Mouse (Mus musculus) CH12.LX (cell line): ENCODE measurements around the gene Apmap. TPM values are rescaled to one million over a fixed set of nuclear protein-coding genes. Genes with fewer than 3 reads are reported as not detected.

ENCODE experiments used
- DNase-seq: peaks from one replicate; pipeline ENCODE4 v3.0.0-alpha.2; 2013; ENCODE audit errors: extremely low read depth
- H3K27ac ChIP-seq: 2 replicates; pipeline ENCODE4 v1.5.1; 2012; ENCODE audit warnings: low read depth, mild to moderate bottlenecking, control low read depth, moderate library complexity; ENCODE audit not compliant: insufficient read depth
- H3K27me3 ChIP-seq: replicated peaks from 2 replicates; pipeline ENCODE3; 2012; ENCODE audit warnings: inconsistent platforms
- H3K36me3 ChIP-seq, 2 experiments: replicated peaks in 1 of 2; 2 replicates each; pipeline versions ENCODE3 to v1.6.1; 2012; ENCODE audit warnings: inconsistent platforms in 1 of 2, low read length in 1 of 2, mild to moderate bottlenecking in 1 of 2, mixed read lengths in 1 of 2, moderate library complexity in 1 of 2; ENCODE audit not compliant: control insufficient read depth in 1 of 2, insufficient read depth in 1 of 2
- H3K4me1 ChIP-seq, 2 experiments: 2 replicates each; pipeline ENCODE4 v1.6.1; 2012; ENCODE audit warnings: inconsistent platforms in 1 of 2, moderate library complexity in 1 of 2; ENCODE audit not compliant: insufficient read depth in 2 of 2, control insufficient read depth in 1 of 2
- H3K4me2 ChIP-seq: 2 replicates; pipeline ENCODE4 v1.6.1; 2012; ENCODE audit warnings: low read depth, mild to moderate bottlenecking, control low read depth; ENCODE audit not compliant: poor library complexity, insufficient read depth, severe bottlenecking
- H3K4me3 ChIP-seq, 3 experiments: fragments of 150-350 bp in 1 of 3; sonication (generic) in 1 of 3; replicated peaks in 1 of 3; 2 replicates each; pipeline versions ENCODE3 to v1.5.1; 2011 to 2012; ENCODE audit warnings: low read depth in 2 of 3, low read length in 2 of 3, mild to moderate bottlenecking in 2 of 3, moderate library complexity in 2 of 3, control low read depth in 1 of 3, improper control_type of control experiment in 1 of 3, inconsistent platforms in 1 of 3, mixed read lengths in 1 of 3; ENCODE audit not compliant: poor library complexity in 1 of 3
- H3K79me2 ChIP-seq: replicated peaks from 2 replicates; pipeline ENCODE4 v1.6.1; 2012; ENCODE audit warnings: mild to moderate bottlenecking, moderate library complexity; ENCODE audit not compliant: control insufficient read depth, poor library complexity, insufficient read depth, severe bottlenecking; ENCODE audit errors: extremely low read depth
- H3K9ac ChIP-seq: 2 replicates; pipeline ENCODE4 v1.6.1; 2012; ENCODE audit warnings: low read depth, mild to moderate bottlenecking, control low read depth, moderate library complexity; ENCODE audit not compliant: insufficient read depth
- H3K9me3 ChIP-seq: replicated peaks from 2 replicates; pipeline ENCODE3; 2012; ENCODE audit warnings: low read length, inconsistent platforms, mixed read lengths
- BHLHE40 ChIP-seq: IDR thresholded peaks from 2 replicates; pipeline ENCODE4 v1.6.1; 2011; ENCODE audit warnings: mild to moderate bottlenecking, low read depth, low read length, improper control_type of control experiment
- CHD1 ChIP-seq: IDR thresholded peaks from 2 replicates; pipeline ENCODE4 v1.6.1; 2012; ENCODE audit warnings: low read depth, low read length, improper control_type of control experiment, inconsistent platforms
- CHD2 ChIP-seq: IDR thresholded peaks from 2 replicates; pipeline ENCODE4 v1.6.1; 2011; ENCODE audit warnings: low read length, improper control_type of control experiment
- CTCF ChIP-seq, 2 experiments: IDR thresholded peaks in 1 of 2; conservative IDR thresholded peaks in 1 of 2; 2 replicates each; pipeline ENCODE4 v1.5.1; 2011 to 2012; ENCODE audit warnings: low read depth in 2 of 2, low read length in 2 of 2, improper control_type of control experiment in 1 of 2, inconsistent platforms in 1 of 2, mild to moderate bottlenecking in 1 of 2, moderate library complexity in 1 of 2
- ELF1 ChIP-seq: IDR thresholded peaks from 2 replicates; pipeline ENCODE4 v1.6.1; 2014; ENCODE audit warnings: low read depth, mild to moderate bottlenecking, inconsistent platforms, low read length, improper control_type of control experiment
- EP300 ChIP-seq: IDR thresholded peaks from 2 replicates; pipeline ENCODE4 v1.6.1; 2011; ENCODE audit warnings: low read length, improper control_type of control experiment
- ETS1 ChIP-seq: conservative IDR thresholded peaks from 2 replicates; pipeline ENCODE4 v1.6.1; 2012; ENCODE audit warnings: low read depth, mild to moderate bottlenecking, inconsistent platforms, low read length, improper control_type of control experiment, moderate library complexity
- HCFC1 ChIP-seq: IDR thresholded peaks from 2 replicates; pipeline ENCODE4 v1.6.1; 2012; ENCODE audit warnings: low read depth, mild to moderate bottlenecking, inconsistent platforms, low read length, improper control_type of control experiment
- JUN ChIP-seq: IDR thresholded peaks from 2 replicates; pipeline ENCODE4 v1.6.1; 2011; ENCODE audit warnings: low read depth, mild to moderate bottlenecking, low read length, improper control_type of control experiment, moderate library complexity; ENCODE audit not compliant: insufficient read depth
- JUND ChIP-seq: conservative IDR thresholded peaks from 2 replicates; pipeline ENCODE4 v1.6.1; 2011; ENCODE audit warnings: low read depth, low read length, improper control_type of control experiment
- MAFK ChIP-seq: IDR thresholded peaks from 2 replicates; pipeline ENCODE4 v1.6.1; 2011; ENCODE audit warnings: low read length, improper control_type of control experiment; ENCODE audit not compliant: insufficient replicate concordance
- MEF2A ChIP-seq: IDR thresholded peaks from 2 replicates; pipeline ENCODE4 v1.6.1; 2014; ENCODE audit warnings: low read depth, mild to moderate bottlenecking, inconsistent platforms, low read length, improper control_type of control experiment, borderline replicate concordance
- MYC ChIP-seq: IDR thresholded peaks from 2 replicates; pipeline ENCODE4 v1.6.1; 2011; ENCODE audit warnings: low read depth, mild to moderate bottlenecking, improper control_type of control experiment, low read length
- NRF1 ChIP-seq: IDR thresholded peaks from 2 replicates; pipeline ENCODE4 v1.6.1; 2014; ENCODE audit warnings: low read depth, mild to moderate bottlenecking, inconsistent platforms, low read length, improper control_type of control experiment, moderate library complexity
- POLR2AphosphoS2 ChIP-seq: IDR thresholded peaks from 2 replicates; pipeline ENCODE4 v1.6.1; 2011; ENCODE audit warnings: low read depth, low read length, improper control_type of control experiment
- RAD21 ChIP-seq: IDR thresholded peaks from 2 replicates; pipeline ENCODE4 v1.6.1; 2011; ENCODE audit warnings: low read depth, mild to moderate bottlenecking, low read length, improper control_type of control experiment, moderate library complexity
- RCOR1 ChIP-seq: conservative IDR thresholded peaks from 2 replicates; pipeline ENCODE4 v1.6.1; 2012; ENCODE audit warnings: low read depth, mild to moderate bottlenecking, inconsistent platforms, low read length, improper control_type of control experiment
- SMC3 ChIP-seq: IDR thresholded peaks from 2 replicates; pipeline ENCODE4 v1.6.1; 2011; ENCODE audit warnings: low read depth, low read length, improper control_type of control experiment
- TBP ChIP-seq: conservative IDR thresholded peaks from 2 replicates; pipeline ENCODE4 v1.6.1; 2011; ENCODE audit warnings: low read depth, low read length, improper control_type of control experiment
- USF2 ChIP-seq: conservative IDR thresholded peaks from 2 replicates; pipeline ENCODE4 v1.6.1; 2011; ENCODE audit warnings: low read depth, low read length, improper control_type of control experiment
- ZMIZ1 ChIP-seq: IDR thresholded peaks from 2 replicates; pipeline ENCODE4 v1.6.1; 2012; ENCODE audit warnings: low read depth, mild to moderate bottlenecking, inconsistent platforms, low read length, improper control_type of control experiment
- ZNF384 ChIP-seq: IDR thresholded peaks from 2 replicates; pipeline ENCODE4 v1.6.1; 2012; ENCODE audit warnings: low read depth, low read length, improper control_type of control experiment, inconsistent platforms
- dilution Hi-C: fragments of 300-500 bp; cut with MboI; formaldehyde crosslinking; loops from 2 replicates; pipeline ENCODE4 v1.14.3; 2020; ENCODE audit warnings: low sequenced_read_pairs; ENCODE audit not compliant: extremely low pct_unique_long_range_greater_than_20kb, extremely low pct_ligation_motif_present
- in situ Hi-C: fragments of 300-500 bp; cut with MboI; formaldehyde crosslinking; loops from 3 replicates; pipeline ENCODE4 v1.14.3; 2019; ENCODE audit warnings: low sequenced_read_pairs, low pct_ligation_motif_present, low pct_unique_long_range_greater_than_20kb, mixed read lengths
- polyA plus RNA-seq: library from polyadenylated mRNA; unstranded; fragments of >175 nt; gene quantifications from 2 replicates; pipeline ENCODE4 v1.2.1, GENCODE M21; 2012; ENCODE audit warnings: low read depth; ENCODE audit not compliant: insufficient read length
- total RNA-seq, 2 experiments: library from RNA; depleted of rRNA; stranded (reverse); fragments of 300-350 nt in 1 of 2; fragments of >200 nt in 1 of 2; gene quantifications; 2 replicates each; pipeline ENCODE4 v1.2.3; 2012 to 2014

Gene Apmap
- total and polyA plus RNA-seq, 3 experiments, result 24.5 to 35.6 (median 25.8) TPM

DNA sequence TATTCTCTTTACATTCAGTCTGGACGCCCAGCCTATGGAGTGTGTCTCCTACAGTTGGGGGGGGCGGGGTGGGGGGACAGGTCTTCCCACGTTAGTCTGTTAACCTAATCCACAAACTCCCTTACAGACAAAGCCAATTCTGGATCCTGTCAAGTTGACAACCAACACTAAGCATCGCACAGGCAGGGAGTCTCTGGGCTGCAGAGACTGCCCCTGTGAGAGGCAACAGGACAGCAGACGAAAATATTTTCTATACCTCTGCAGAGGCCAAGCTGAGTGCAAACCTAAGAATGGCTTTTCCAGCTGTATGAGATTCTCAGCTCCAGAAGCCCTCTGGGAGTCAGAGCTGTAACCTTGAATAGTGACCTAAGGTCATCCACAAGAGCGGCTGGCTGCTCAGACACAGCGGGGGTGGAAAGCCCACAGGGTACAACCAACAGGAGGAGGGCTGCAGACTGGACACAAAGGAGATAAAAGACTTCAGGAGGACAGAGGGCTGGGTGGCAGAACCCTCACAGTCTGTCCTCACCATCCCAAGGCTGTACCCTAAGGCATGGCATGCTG is 42.2 kb upstream of the Apmap start:
- Histone ChIP-seq H3K4me1 (peaks cover 0 to 4% of the 10 kb centered on the region in 2 experiments; a peak in 1 of 4 replicates), H3K79me2 (no peaks in the 10 kb centered on the region), H3K9ac (no peak overlapping the region), H3K36me3 (no peaks in the 10 kb centered on the region), H3K9me3 (peaks cover 3% of the 10 kb centered on the region), H3K27ac (no peak overlapping the region), H3K27me3 (no peaks in the 10 kb centered on the region), H3K4me3 (no peak overlapping the region), H3K4me2 (no peak overlapping the region)
- TF ChIP-seq SMC3 (no peak), HCFC1 (no peak), RAD21 (no peak), JUND (no peak), TBP (no peak), ZNF384 (no peak), MYC (no peak), POLR2AphosphoS2 (no peak), CHD2 (no peak), NRF1 (no peak), EP300 (no peak), ZMIZ1 (no peak), USF2 (no peak), JUN (no peak), ELF1 (no peak), BHLHE40 (no peak), CHD1 (no peak)
- dilution Hi-C loops, result no loop called here
- no peak for DNase-seq
- in situ Hi-C loops, result no loop called here

DNA sequence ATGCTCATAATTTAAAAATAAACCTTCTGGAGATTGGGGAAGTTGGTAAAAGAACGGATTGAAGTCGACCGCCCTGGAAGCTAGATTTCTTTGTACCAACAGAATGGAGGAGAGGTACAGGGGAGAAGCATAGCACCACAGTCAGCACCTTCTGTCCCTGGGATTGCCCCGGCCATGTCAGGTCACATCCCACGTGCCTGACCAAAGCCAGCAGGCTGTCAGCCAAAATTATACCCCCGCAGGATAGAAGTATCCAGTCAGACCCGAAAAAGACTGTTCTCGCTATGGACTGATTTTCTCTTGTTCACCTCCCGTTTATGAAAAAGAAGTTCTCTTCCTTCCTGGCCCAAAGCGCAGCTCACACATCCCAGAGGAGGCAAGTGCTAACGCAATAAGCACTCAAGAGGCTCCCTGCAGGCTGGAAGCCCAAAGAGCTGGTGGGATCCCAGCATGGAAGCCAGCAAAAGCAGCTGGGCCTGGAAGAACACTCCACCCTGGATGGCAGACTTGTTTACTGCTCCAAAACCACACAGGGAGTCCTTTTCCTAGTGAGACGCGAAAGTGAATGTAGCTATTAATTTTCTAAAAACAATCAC is 40.0 kb upstream of the Apmap start:
- no peak overlapping the region for H3K9ac ChIP-seq
- no peaks in the 10 kb centered on the region for H3K27me3 ChIP-seq
- no peaks in the 10 kb centered on the region for H3K36me3 ChIP-seq
- peaks cover 0 to 4% of the 10 kb centered on the region in 2 experiments; a peak in 1 of 4 replicates for H3K4me1 ChIP-seq
- no peak overlapping the region for H3K4me3 ChIP-seq
- H3K4me2 ChIP-seq, result no peak overlapping the region
- in situ Hi-C loops, result no loop called here
- no peak for DNase-seq
- TF ChIP-seq MAFK (no peak), USF2 (no peak), CTCF (conservative IDR thresholded peaks at IDR 0.05 in 1 of 2, IDR thresholded peaks at IDR 0.05 in 1 of 2; ENCODE audit: low read depth in 2 of 2, low read length in 2 of 2) (no peak), RCOR1 (no peak), ZNF384 (no peak), ETS1 (no peak), JUND (no peak), MEF2A (no peak)
- TF ChIP-seq, all 38 proteins: peak for 0
- no peak overlapping the region for H3K27ac ChIP-seq
- H3K9me3 ChIP-seq, result no peaks in the 10 kb centered on the region
- dilution Hi-C loops, result no loop called here
- no peaks in the 10 kb centered on the region for H3K79me2 ChIP-seq
